Mouse (Mus musculus): Measurements from ENCODE around the gene Btg2. TPM values are rescaled to one million over a fixed set of nuclear protein-coding genes. Genes with fewer than 3 reads are reported as not detected.

The Btg2 gene
- total and polyA plus RNA-seq, 3 experiments = 7.2 to 19.7 (median 11.6) TPM

DNA sequence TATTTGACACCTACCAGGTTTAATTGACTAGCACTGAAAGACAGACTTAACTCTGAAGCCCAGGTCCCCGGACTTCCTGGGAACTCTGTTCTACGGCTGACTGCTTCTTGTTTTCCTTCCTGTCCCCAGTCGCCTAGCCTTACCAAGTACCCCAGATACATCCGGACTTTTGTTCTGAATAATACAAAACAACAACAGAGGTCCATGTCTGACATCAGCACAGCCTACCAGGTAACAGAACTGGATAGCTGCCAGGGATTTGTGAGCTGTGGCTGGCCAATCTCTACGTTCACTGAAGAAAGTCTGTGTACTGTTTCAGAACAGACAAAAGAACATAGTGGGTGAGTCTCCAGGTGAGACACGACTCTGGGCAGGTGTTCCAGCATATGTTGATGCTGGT is 20.1 kb downstream of the Btg2 start:
- H3K4me2 ChIP-seq (ENCODE audit: insufficient read depth, low read depth, poor library complexity, severe bottlenecking) = no peak overlapping the region
- H3K27me3 ChIP-seq (replicated peaks) = peaks cover 39% of the 10 kb centered on the region
- TF ChIP-seq HCFC1 (IDR thresholded peaks at IDR 0.05; ENCODE audit: low read depth, low read length) = no peak
- no peak for TF ChIP-seq JUN (IDR thresholded peaks at IDR 0.05; ENCODE audit: insufficient read depth, low read depth, low read length)
- no peak for TF ChIP-seq BHLHE40 (IDR thresholded peaks at IDR 0.05; ENCODE audit: low read depth, low read length)
- TF ChIP-seq NRF1 (IDR thresholded peaks at IDR 0.05; ENCODE audit: low read depth, low read length) = no peak
- TF ChIP-seq MAZ (IDR thresholded peaks at IDR 0.05; ENCODE audit: low read depth, low read length) = no peak
- TF ChIP-seq POLR2A (IDR thresholded peaks at IDR 0.05; ENCODE audit: low read depth, low read length) = no peak
- no peak for TF ChIP-seq EP300 (IDR thresholded peaks at IDR 0.05; ENCODE audit: low read length)
- TF ChIP-seq NELFE (IDR thresholded peaks at IDR 0.05; ENCODE audit: low read depth, low read length) = no peak
- TF ChIP-seq CHD1 (IDR thresholded peaks at IDR 0.05; ENCODE audit: low read depth, low read length) = no peak
- TF ChIP-seq GABPA (IDR thresholded peaks at IDR 0.05; ENCODE audit: insufficient replicate concordance, low read depth, low read length) = no peak
- TF ChIP-seq ZKSCAN1 (IDR thresholded peaks at IDR 0.05; ENCODE audit: borderline replicate concordance, low read depth, low read length) = no peak
- TF ChIP-seq MXI1 (IDR thresholded peaks at IDR 0.05; ENCODE audit: low read depth, low read length) = no peak
- no peak for TF ChIP-seq UBTF (IDR thresholded peaks at IDR 0.05; ENCODE audit: low read depth, low read length)
- no peak overlapping the region for H3K27ac ChIP-seq (ENCODE audit: insufficient read depth, low read depth)
- no peak overlapping the region for H3K4me3 ChIP-seq (replicated peaks in 1 of 3; ENCODE audit: low read depth in 2 of 3, low read length in 2 of 3, poor library complexity in 1 of 3)
- H3K9me3 ChIP-seq (replicated peaks; ENCODE audit: low read length) = no peaks in the 10 kb centered on the region
- peaks cover 9 to 52% of the 10 kb centered on the region in 2 experiments for H3K4me1 ChIP-seq (ENCODE audit: control insufficient read depth in 1 of 2, insufficient read depth in 2 of 2)
- DNase-seq (ENCODE audit: extremely low read depth) = no peak
- in situ Hi-C loops (cut with MboI; ENCODE audit: low pct_ligation_motif_present, low pct_unique_long_range_greater_than_20kb, low sequenced_read_pairs) (loop anchor here (5.0 kb wide), 1 partner anchor 48 kb away; no protein-coding TSS in a partner anchor), dilution Hi-C loops (cut with MboI; ENCODE audit: extremely low pct_ligation_motif_present, extremely low pct_unique_long_range_greater_than_20kb, low sequenced_read_pairs) (no loop called here)
- no peak overlapping the region for H3K9ac ChIP-seq (ENCODE audit: insufficient read depth, low read depth)
- H3K79me2 ChIP-seq (replicated peaks; ENCODE audit: control insufficient read depth, extremely low read depth, insufficient read depth, poor library complexity, severe bottlenecking) = no peaks in the 10 kb centered on the region
- H3K36me3 ChIP-seq (replicated peaks in 1 of 2; ENCODE audit: control insufficient read depth in 1 of 2, insufficient read depth in 1 of 2, low read length in 1 of 2) = no peaks in the 10 kb centered on the region

DNA sequence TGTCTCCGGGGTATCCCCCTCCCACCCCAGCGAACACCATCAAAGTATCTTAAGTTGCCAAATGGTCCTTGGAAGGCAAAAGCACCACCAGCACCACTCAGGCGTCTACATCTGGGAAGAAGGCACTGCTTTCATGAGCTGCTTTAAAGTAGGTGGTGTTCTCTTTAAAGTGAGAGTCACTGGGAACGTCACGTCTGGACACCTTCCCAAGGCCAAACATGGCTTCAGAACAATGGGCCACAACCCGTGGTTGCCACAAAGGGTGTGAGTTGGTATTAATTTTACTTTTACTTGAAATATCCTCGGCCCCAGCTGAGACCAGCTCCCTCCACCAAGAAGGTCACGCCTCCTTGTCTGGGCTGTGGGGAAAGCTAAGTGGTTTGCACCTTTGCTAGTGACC is 21.2 kb downstream of the Btg2 start:
- TF ChIP-seq CHD1 (IDR thresholded peaks at IDR 0.05; ENCODE audit: low read depth, low read length) (no peak), RAD21 (IDR thresholded peaks at IDR 0.05; ENCODE audit: low read depth, low read length) (no peak), SIN3A (IDR thresholded peaks at IDR 0.05; ENCODE audit: low read length) (no peak), MYC (IDR thresholded peaks at IDR 0.05; ENCODE audit: low read depth, low read length) (no peak), NRF1 (IDR thresholded peaks at IDR 0.05; ENCODE audit: low read depth, low read length) (no peak), MAX (IDR thresholded peaks at IDR 0.05; ENCODE audit: low read length) (no peak), TCF12 (IDR thresholded peaks at IDR 0.05; ENCODE audit: low read depth, low read length) (no peak), NELFE (IDR thresholded peaks at IDR 0.05; ENCODE audit: low read depth, low read length) (no peak), CTCF (conservative IDR thresholded peaks at IDR 0.05 in 1 of 2, IDR thresholded peaks at IDR 0.05 in 1 of 2; ENCODE audit: low read depth in 2 of 2, low read length in 2 of 2) (no peak), ZMIZ1 (IDR thresholded peaks at IDR 0.05; ENCODE audit: low read depth, low read length) (no peak), MAFK (IDR thresholded peaks at IDR 0.05; ENCODE audit: insufficient replicate concordance, low read length) (no peak), USF1 (IDR thresholded peaks at IDR 0.05; ENCODE audit: low read depth, low read length) (no peak)
- dilution Hi-C loops (cut with MboI; ENCODE audit: extremely low pct_ligation_motif_present, extremely low pct_unique_long_range_greater_than_20kb, low sequenced_read_pairs) (no loop called here), in situ Hi-C loops (cut with MboI; ENCODE audit: low pct_ligation_motif_present, low pct_unique_long_range_greater_than_20kb, low sequenced_read_pairs) (loop anchor here (5.0 kb wide), 1 partner anchor 50 kb away; no protein-coding TSS in a partner anchor)
- DNase-seq (ENCODE audit: extremely low read depth) = no peak
- Histone ChIP-seq H3K27me3 (replicated peaks) (peaks cover 39% of the 10 kb centered on the region), H3K4me2 (ENCODE audit: insufficient read depth, low read depth, poor library complexity, severe bottlenecking) (no peak overlapping the region), H3K36me3 (replicated peaks in 1 of 2; ENCODE audit: control insufficient read depth in 1 of 2, insufficient read depth in 1 of 2, low read length in 1 of 2) (no peaks in the 10 kb centered on the region), H3K79me2 (replicated peaks; ENCODE audit: control insufficient read depth, extremely low read depth, insufficient read depth, poor library complexity, severe bottlenecking) (no peaks in the 10 kb centered on the region), H3K4me3 (replicated peaks in 1 of 3; ENCODE audit: low read depth in 2 of 3, low read length in 2 of 3, poor library complexity in 1 of 3) (no peak overlapping the region), H3K27ac (ENCODE audit: insufficient read depth, low read depth) (no peak overlapping the region), H3K9me3 (replicated peaks; ENCODE audit: low read length) (no peaks in the 10 kb centered on the region), H3K9ac (ENCODE audit: insufficient read depth, low read depth) (no peak overlapping the region), H3K4me1 (ENCODE audit: control insufficient read depth in 1 of 2, insufficient read depth in 2 of 2) (peaks cover 8 to 42% of the 10 kb centered on the region in 2 experiments)

Measured in CH12.LX (cell line).